Mouse (Mus musculus) liver, adult 2 months (tissue): Measurements from ENCODE around the gene Cnga1.

Experiments
- CTCF ChIP-seq: fragments of 200-500 bp; IDR thresholded peaks from 2 replicates; pipeline ENCODE4 v1.5.1; 2011; ENCODE audit warnings: low read depth, low read length, control low read depth
- POLR2A ChIP-seq: fragments of 200-500 bp; IDR thresholded peaks from 2 replicates; pipeline ENCODE4 v1.6.1; 2011; ENCODE audit warnings: low read length, control low read depth; ENCODE audit not compliant: insufficient read depth; ENCODE audit errors: extremely low read depth

DNA sequence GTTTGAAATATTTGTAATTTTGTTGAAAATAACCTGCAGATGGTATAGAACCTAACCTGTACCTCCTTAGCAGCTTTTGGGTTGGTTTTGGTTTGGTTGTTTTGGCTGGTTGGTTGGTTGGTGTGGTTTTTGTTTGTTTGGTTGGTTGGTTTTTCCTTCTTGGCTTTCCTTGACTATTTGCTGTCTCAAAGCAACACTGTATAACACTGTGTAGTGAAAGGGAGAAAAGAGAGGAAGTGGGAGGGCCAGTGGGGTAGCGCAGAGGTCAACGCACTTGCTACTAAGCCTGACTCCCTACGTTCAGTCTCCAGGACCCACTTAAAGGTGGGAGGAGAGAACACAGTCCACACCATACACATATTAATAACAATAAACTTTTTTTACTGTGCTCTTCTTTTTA is 7.5 kb downstream of the Cnga1 start:
- no peak for TF ChIP-seq CTCF
- no peak for TF ChIP-seq POLR2A
